Comparison of ENCODE assay signal across 20 mouse cellular contexts in the genomic region with DNA sequence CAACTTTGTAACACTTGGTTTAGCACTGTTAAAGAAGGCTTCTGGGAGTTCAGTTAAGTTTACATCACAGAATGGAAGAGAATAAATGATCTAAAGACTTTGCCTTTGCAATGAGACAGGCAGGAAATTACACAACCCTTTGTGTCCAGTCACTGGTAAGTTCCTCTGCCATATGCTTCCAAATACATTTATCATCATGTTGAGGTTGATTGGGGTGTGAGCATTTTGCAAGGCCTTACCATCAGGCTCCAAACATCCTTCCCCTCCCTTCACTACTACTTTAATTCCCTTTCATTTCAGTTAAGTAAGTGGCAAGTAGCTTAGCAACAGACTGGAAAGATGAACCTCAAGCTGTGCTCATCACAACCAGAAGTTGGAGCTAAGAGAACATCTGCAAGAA. TPM values are rescaled to one million over a fixed set of nuclear protein-coding genes. Genes with fewer than 3 reads are reported as not detected.
"Had no signal": no experiment of that assay in that cellular context is flagged by ENCODE, and none has a peak within 500 bp of the region (broad histone marks: within the 10 kb centered on the region; RNA-seq: fewer than 3 reads in every experiment).

No protein-coding gene starts in this region.

- H3K4me3 ChIP-seq: liver, embryonic 15.5 days; lung, embryonic 15.5 days; megakaryocyte, embryonic 14.5 days; midbrain, embryonic 13.5 days; midbrain, embryonic 15.5 days; neural tube, embryonic 12.5 days; stomach, embryonic 15.5 days had no signal

- H3K36me3 ChIP-seq: lung, embryonic 15.5 days; midbrain, embryonic 15.5 days; stomach, embryonic 15.5 days had no signal

- H3K27ac ChIP-seq: liver, embryonic 15.5 days; lung, embryonic 15.5 days; macrophage; midbrain, embryonic 13.5 days; midbrain, embryonic 15.5 days; neural tube, embryonic 12.5 days; stomach, embryonic 15.5 days; stomach, postnatal 0 days had no signal

- H3K9ac ChIP-seq: liver, embryonic 15.5 days; liver, postnatal 0 days; lung, embryonic 15.5 days; midbrain, embryonic 13.5 days; midbrain, embryonic 15.5 days; neural tube, embryonic 12.5 days; stomach, embryonic 15.5 days had no signal

- H3K27me3 ChIP-seq: liver, embryonic 15.5 days; lung, embryonic 15.5 days; megakaryocyte, embryonic 14.5 days; midbrain, embryonic 13.5 days; midbrain, embryonic 15.5 days; neural tube, embryonic 12.5 days; stomach, embryonic 15.5 days had no signal

- H3K4me1 ChIP-seq: liver, embryonic 15.5 days; lung, embryonic 15.5 days; midbrain, embryonic 13.5 days; midbrain, embryonic 15.5 days; neural tube, embryonic 12.5 days; stomach, embryonic 15.5 days had no signal

- ATAC-seq: liver, postnatal 0 days; lung, postnatal 0 days; midbrain, embryonic 13.5 days; midbrain, embryonic 15.5 days had no signal

- H3K4me2 ChIP-seq: liver, embryonic 15.5 days; lung, embryonic 15.5 days; midbrain, embryonic 11.5 days; midbrain, embryonic 13.5 days; midbrain, embryonic 15.5 days; neural tube, embryonic 12.5 days; stomach, embryonic 15.5 days had no signal

- DNase-seq: liver, postnatal 0 days; lung, adult 2 months; lung, postnatal 14 days; lung, postnatal 36 days; right cerebral cortex, postnatal 14 days; thymus, adult 2 months; thymus, postnatal 36 days had no signal

- H3K9me3 ChIP-seq: liver, embryonic 15.5 days; lung, embryonic 15.5 days; megakaryocyte, embryonic 14.5 days; midbrain, embryonic 13.5 days; midbrain, embryonic 15.5 days; neural tube, embryonic 12.5 days; stomach, embryonic 15.5 days had no signal

RNA-seq across cellular contexts. Expression of gene Rgn, which starts 28.0 kb away (rescaled TPM):
- total RNA-seq: monocyte, adult 5-6 weeks had no signal
- polyA plus RNA-seq: macrophage; spleen, adult 2 months; thymus, adult 2 months had no signal
